Mouse (Mus musculus) heart, postnatal 0 days (tissue): ENCODE measurements at regions not wholly inside any gene's neighbourhood (a gene's known extent, or its start where the extent isn't known, plus 50 kb on each side); places are given as distances from the start of the nearest gene placed in this dataset.

Source experiments
- CTCF ChIP-seq: IDR thresholded peaks from 2 replicates; pipeline ENCODE4 v1.5.1; 2016; ENCODE audit warnings: antibody characterized with exemption, control low read depth, low read depth
- EP300 ChIP-seq: IDR thresholded peaks from 2 replicates; pipeline ENCODE4 v1.6.1; 2016; ENCODE audit warnings: antibody characterized with exemption, low read depth

DNA sequence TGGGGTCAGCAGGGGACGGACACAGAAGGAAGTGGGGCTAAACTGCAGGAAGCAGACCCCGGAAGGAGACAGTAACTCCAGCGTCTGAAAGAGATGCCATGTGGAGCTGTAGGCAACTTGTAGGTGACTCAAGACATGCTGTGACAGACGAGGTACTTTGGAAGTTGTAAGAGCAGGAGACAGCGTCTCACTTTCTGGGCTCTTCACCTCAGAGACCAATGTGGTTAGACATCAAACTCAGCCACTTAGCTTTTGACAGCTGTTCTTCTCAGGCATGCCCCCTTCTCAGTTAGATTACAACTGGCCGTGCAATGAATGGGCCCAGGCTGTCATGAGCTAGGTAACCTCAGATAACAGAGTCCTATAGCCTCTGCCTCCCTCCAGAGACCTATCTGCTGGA is 159.3 kb upstream of the Id2 start:
- TF ChIP-seq EP300: no peak
- TF ChIP-seq CTCF: no peak
